13 mouse cellular contexts compared by ENCODE assay signal in the genomic region with DNA sequence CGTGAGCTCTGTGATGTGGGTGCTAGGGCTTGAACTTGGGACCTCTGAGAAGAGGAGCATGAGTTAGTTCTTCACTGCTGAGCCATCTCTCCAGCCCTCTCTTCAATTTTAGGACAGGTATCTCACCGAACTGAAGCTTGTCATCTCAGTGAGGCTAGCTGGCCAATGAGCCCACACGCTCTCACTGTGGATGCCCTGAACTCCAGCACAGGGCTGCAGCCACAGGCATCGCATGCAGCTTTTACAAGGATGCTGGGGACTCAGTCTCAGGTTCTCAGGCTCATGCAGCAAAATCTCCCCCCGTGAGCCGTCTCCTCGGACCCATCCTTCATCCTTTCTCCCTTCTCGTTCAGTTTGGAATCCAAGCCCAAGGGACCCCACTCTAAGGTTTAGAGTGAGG. TPM values are rescaled to one million over a fixed set of nuclear protein-coding genes. Genes with fewer than 3 reads are reported as not detected.
"Had no signal": no experiment of that assay in that cellular context is flagged by ENCODE, and none has a peak within 500 bp of the region (broad histone marks: within the 10 kb centered on the region; RNA-seq: fewer than 3 reads in every experiment).

No protein-coding gene starts in this region.

- DNase-seq: retina, postnatal 1 day; right cerebral cortex, adult 18-20 months; right cerebral cortex, postnatal 14 days; right cerebral cortex, postnatal 25 days; right cerebral cortex, postnatal 4 days; spleen, adult 18-20 months; thymus, adult 18-20 months; thymus, adult 2 months; thymus, postnatal 14 days; thymus, postnatal 25 days; thymus, postnatal 36 days; thymus, postnatal 4 days had no signal

RNA-seq across cellular contexts. Expression of gene Apold1, which starts 16.6 kb away (rescaled TPM):
- total RNA-seq: neutrophil, adult 5-6 weeks had no signal
